Comparison of ENCODE assay signal across 12 mouse cellular contexts in the genomic region with DNA sequence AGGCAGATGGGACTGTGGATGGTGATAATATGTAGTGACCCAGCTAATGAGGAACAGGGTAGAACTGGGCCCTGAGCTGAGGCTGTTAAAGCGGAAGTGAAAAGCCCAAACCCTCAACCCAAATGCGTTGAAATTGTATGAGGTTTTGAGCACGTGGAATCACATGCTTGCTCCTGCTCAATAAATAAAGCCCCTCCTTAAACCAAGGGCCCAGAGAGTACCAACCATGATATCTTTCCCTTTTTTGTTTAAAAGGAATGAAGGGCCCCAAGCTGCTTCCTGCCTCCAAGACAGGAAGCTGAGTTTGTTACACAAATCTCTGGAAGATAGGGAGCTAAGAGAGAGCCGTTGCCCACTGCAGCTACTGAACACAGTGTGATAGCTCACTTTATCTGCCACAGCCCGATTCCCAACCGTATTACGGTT. TPM values are rescaled to one million over a fixed set of nuclear protein-coding genes. Genes with fewer than 3 reads are reported as not detected.
DNase-seq lines count a peak whose midpoint lies in the region; ATAC-seq lines count a peak whose summit lies in the region.
"Had no signal": no experiment of that assay in that cellular context is flagged by ENCODE, and none has a peak within 500 bp of the region (broad histone marks: within the 10 kb centered on the region; RNA-seq: fewer than 3 reads in every experiment).

No protein-coding gene starts in this region.

- peak overlapping the region; percentile 80 for H3K27ac ChIP-seq in brown adipose tissue, adult 24 weeks (replicated peaks; ENCODE audit: low read depth, low read length)
- H3K27ac ChIP-seq: hindbrain, embryonic 15.5 days; layer of hippocampus, adult 2 months had no signal

- peak; percentile 57 for ATAC-seq in megakaryocyte-erythroid progenitor cell, adult 5-6 weeks (replicated peaks; ENCODE audit: low FRiP score, low TSS enrichment, poor library complexity, severe bottlenecking)
- ATAC-seq in CD4-positive, CD25-positive, alpha-beta regulatory T cell, adult 4 months, result no peak

- peaks cover 5% of the 10 kb centered on the region for H3K4me1 ChIP-seq in brown adipose tissue, adult 24 weeks (ENCODE audit: control insufficient read depth, insufficient read depth, insufficient read length, low read length)

- peak; percentile 23 to 33 for DNase-seq in lung, adult 18-20 months
- no peak for DNase-seq in lung, postnatal 14 days
- DNase-seq in liver, result peak; percentile 72
- DNase-seq in cerebellum, adult 18-20 months, result no peak
- no peak for DNase-seq in ovary, adult 18-20 months (ENCODE audit: low spot score)
- DNase-seq: adrenal gland, adult 8-10 months; cerebellum, adult 9-11 months had no signal

- H3K4me3 ChIP-seq in brown adipose tissue, adult 24 weeks (ENCODE audit: insufficient read depth, low read depth, low read length), result no peak overlapping the region
- H3K4me3 ChIP-seq: hindbrain, embryonic 15.5 days; layer of hippocampus, adult 2 months had no signal

RNA-seq across cellular contexts. Expression of a gene that starts 21.3 kb away (rescaled TPM):
- 0.50 and 1.1 TPM in 2 replicates for polyA plus RNA-seq in brown adipose tissue, adult 24 weeks (2012; ENCODE audit: insufficient read depth, insufficient read length, missing spikeins)
- 60.9 and 112 TPM in 2 replicates for total RNA-seq in megakaryocyte-erythroid progenitor cell, adult 5-6 weeks (2014; fragmentation: Nextera tagmentation)
- total RNA-seq in megakaryocyte-erythroid progenitor cell, adult 5-6 weeks (2017), result 46.9 and 67.8 TPM in 2 replicates
- polyA plus RNA-seq in CD4-positive, CD25-positive, alpha-beta regulatory T cell, adult 4 months (2017; shearing (Covaris generic)), result 10 to 100 TPM; 23.6 to 29.0 TPM

Comparison
In these comparisons a context has a peak if more than half of its experiments do, and no peak if none do; other contexts are left out.
1. DNase-seq: peak in lung, adult 18-20 months (2 of 2) and liver (single experiment); none in lung, postnatal 14 days (single experiment), cerebellum, adult 18-20 months (0 of 2) and ovary, adult 18-20 months (single experiment).
2. RNA of a gene that starts 21.3 kb away (polyA plus RNA-seq): 23.6 to 29.0 TPM in CD4-positive, CD25-positive, alpha-beta regulatory T cell, adult 4 months; 0.50 to 1.1 TPM in brown adipose tissue, adult 24 weeks; every median in the first group is over 10 times any median in the second.